Mouse (Mus musculus): ENCODE measurements at regions not wholly inside any gene's neighbourhood (a gene's known extent, or its start where the extent isn't known, plus 50 kb on each side); places are given as distances from the start of the nearest gene placed in this dataset.

GRCm38 (mm10) chr1:169332165-169332564 is 199.1 kb downstream of the Nuf2 start:
- no peak for DNase-seq (ENCODE audit: low spot score in 2 of 2)

- no peak for DNase-seq (ENCODE audit: low spot score in 2 of 2)
Observed at GRCm38 (mm10) chr1:169313241-169313640, 218.0 kb downstream of the Nuf2 start.

GRCm38 (mm10) chr1:169283440-169283839 is 247.8 kb downstream of the Nuf2 start:
- DNase-seq (ENCODE audit: low spot score in 2 of 2) = no peak

GRCm38 (mm10) chr1:169270750-169271149 is 260.5 kb downstream of the Nuf2 start:
- DNase-seq (ENCODE audit: low spot score in 2 of 2) = no peak

GRCm38 (mm10) chr1:169263984-169264660 is 267.1 kb downstream of the Nuf2 start:
- DNase-seq (ENCODE audit: low spot score in 2 of 2) = no peak

GRCm38 (mm10) chr1:169254250-169254937 is 276.9 kb downstream of the Nuf2 start:
- DNase-seq (ENCODE audit: low spot score in 2 of 2) = no peak

GRCm38 (mm10) chr1:169252189-169252588 is 279.1 kb downstream of the Nuf2 start:
- DNase-seq (ENCODE audit: low spot score in 2 of 2) = no peak

- no peak for DNase-seq (ENCODE audit: low spot score in 2 of 2)
Observed at GRCm38 (mm10) chr1:169249021-169249420, 282.2 kb downstream of the Nuf2 start.

- DNase-seq (ENCODE audit: low spot score in 2 of 2) = no peak
Observed at GRCm38 (mm10) chr1:169240377-169240776, 290.9 kb downstream of the Nuf2 start.

- no peak for DNase-seq (ENCODE audit: low spot score in 2 of 2)
Observed at GRCm38 (mm10) chr1:169238671-169239090, 292.6 kb downstream of the Nuf2 start.

GRCm38 (mm10) chr1:169235276-169235681 is 296.0 kb downstream of the Nuf2 start:
- DNase-seq (ENCODE audit: low spot score in 2 of 2) = no peak

GRCm38 (mm10) chr1:169233368-169233767 is 297.9 kb downstream of the Nuf2 start:
- DNase-seq (ENCODE audit: low spot score in 2 of 2) = no peak

GRCm38 (mm10) chr1:169230097-169230496 is 301.2 kb downstream of the Nuf2 start:
- no peak for DNase-seq (ENCODE audit: low spot score in 2 of 2)

GRCm38 (mm10) chr1:169224431-169224830 is 306.8 kb downstream of the Nuf2 start:
- DNase-seq (ENCODE audit: low spot score in 2 of 2) = no peak

GRCm38 (mm10) chr1:169187658-169188057 is 343.6 kb downstream of the Nuf2 start:
- no peak for DNase-seq (ENCODE audit: low spot score in 2 of 2)

GRCm38 (mm10) chr1:169170405-169170804 is 360.9 kb downstream of the Nuf2 start:
- DNase-seq (ENCODE audit: low spot score in 2 of 2) = no peak

GRCm38 (mm10) chr1:169168033-169168432 is 363.2 kb downstream of the Nuf2 start:
- DNase-seq (ENCODE audit: low spot score in 2 of 2) = no peak

- no peak for DNase-seq (ENCODE audit: low spot score in 2 of 2)
Observed at GRCm38 (mm10) chr1:169166041-169166850, 365.0 kb downstream of the Nuf2 start.

GRCm38 (mm10) chr1:169160858-169161257 is 370.4 kb downstream of the Nuf2 start:
- peak; percentile 44 to 61 for DNase-seq (ENCODE audit: low spot score in 2 of 2)

- DNase-seq (ENCODE audit: low spot score in 2 of 2) = no peak
Observed at GRCm38 (mm10) chr1:169160220-169160619, 371.0 kb downstream of the Nuf2 start.

GRCm38 (mm10) chr1:169159786-169160185 is 371.5 kb downstream of the Nuf2 start:
- DNase-seq (ENCODE audit: low spot score in 2 of 2) = no peak

GRCm38 (mm10) chr1:169157496-169157895 is 373.8 kb downstream of the Nuf2 start:
- DNase-seq (ENCODE audit: low spot score in 2 of 2) = no peak

Data from urinary bladder, postnatal 4 days (tissue).